Mouse (Mus musculus) ovary, postnatal 36 days (tissue): ENCODE measurements around the gene Sclt1.

Experiments used
- DNase-seq: peaks from one replicate; pipeline ENCODE4 v3.0.0; 2022; ENCODE audit warnings: low spot score, mixed read lengths

Sclt1 gene

DNA sequence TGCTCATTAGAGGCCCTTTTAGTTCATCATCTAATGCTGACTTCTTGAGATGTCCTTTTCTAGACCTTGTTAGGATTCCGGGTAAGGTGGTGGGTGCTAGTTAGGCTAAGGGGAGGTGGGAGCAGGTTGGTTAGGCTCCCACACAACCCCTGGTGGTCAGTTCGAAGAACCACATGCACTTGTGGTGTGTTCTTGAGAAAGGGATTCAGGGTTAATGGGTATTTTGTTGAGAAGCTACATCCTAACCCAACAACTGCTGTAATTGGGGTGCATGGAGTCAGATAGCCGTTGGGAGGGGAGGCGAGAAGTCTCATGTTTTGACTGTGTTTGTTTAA is 136.0 kb downstream of the Sclt1 start:
- DNase-seq: no peak

DNA sequence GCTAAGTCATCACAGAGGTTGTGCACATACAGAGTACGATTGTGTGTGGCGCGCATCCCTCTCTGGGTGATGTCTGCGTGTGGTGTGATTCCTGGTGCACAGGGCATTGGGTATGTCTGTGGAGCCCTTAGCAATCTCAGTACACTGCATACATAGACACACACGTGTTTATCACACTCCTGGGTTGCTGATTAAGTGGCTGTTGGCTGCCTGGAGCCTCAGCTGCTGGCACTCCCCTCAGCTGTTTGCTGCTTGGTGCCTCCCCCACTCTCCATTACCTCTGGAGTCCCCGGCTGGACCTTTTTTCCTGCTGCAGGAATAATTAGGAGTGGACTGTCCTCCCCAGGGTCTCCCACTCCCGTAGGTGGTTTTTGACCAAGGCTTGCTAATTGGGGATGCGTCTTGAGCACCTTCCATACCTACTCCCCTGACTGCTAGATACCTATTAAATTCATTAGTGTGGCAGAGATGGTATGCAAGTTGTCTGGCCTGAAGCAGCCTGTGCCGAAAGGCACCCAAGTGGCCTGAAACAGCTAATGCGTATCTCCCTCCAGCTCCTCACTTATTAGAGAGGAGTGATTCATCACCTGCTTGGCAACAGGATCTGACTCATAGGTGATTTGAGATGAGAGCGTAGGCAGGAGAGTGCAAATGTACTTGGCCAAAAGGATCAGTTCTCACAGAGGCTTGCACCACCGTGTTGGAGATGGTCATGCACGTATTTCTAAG is 136.5 kb downstream of the Sclt1 start:
- DNase-seq: no peak

DNA sequence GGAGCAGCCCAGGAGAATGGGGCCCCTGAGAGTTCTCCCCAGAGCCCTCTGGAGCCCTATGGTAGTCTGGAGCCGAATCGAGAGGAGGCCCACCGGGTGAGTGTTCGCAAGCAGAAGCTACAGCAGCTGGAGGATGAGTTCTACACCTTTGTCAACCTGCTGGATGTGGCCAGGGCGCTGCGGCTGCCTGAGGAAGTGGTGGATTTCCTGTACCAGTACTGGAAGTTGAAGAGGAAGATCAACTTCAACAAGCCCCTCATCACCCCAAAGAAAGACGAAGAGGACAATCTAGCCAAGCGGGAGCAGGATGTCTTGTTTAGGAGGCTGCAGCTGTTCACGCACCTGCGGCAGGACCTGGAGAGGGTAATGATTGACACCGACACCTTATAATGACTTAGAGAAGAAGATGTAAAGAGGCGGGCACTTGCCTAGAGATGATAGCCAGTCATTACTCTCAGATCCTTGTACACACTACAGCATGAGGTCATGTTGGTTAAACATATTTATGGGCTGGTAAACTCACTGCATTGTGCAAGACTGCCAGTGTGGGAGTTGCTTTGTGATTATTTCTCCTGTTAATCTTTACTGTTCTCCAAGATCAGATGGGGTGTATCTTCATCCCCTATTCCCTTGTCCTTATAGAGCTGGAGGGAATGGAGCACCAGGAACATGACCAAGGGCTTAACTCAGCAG is 137.5 kb downstream of the Sclt1 start:
- no peak for DNase-seq

DNA sequence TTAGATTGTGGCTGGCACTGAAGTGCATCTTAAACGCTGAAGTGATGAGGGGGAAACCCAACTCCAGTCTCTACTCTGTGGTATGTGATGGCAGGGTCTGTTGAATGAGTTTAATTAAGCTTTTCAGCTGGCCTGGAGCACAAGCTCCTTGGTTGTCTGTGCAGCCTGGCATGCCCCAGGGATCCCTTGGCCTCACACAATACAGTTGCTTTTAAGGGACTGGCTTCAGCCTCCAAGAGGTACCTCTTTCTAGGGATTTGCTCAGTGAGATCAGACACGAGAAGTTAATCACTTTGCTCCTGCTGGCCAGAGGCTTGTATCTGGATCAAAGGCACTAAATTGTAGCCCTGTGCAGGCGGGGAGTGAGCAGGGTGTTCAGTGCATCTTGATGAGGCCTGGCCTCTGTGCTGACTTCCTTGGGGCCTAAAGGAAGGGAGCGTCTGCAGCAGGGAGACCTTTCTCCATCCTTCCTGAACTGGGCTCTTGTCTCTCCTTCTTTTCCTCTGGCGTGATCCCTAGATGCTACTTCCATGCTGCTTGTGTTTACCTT is 138.8 kb downstream of the Sclt1 start:
- no peak for DNase-seq

DNA sequence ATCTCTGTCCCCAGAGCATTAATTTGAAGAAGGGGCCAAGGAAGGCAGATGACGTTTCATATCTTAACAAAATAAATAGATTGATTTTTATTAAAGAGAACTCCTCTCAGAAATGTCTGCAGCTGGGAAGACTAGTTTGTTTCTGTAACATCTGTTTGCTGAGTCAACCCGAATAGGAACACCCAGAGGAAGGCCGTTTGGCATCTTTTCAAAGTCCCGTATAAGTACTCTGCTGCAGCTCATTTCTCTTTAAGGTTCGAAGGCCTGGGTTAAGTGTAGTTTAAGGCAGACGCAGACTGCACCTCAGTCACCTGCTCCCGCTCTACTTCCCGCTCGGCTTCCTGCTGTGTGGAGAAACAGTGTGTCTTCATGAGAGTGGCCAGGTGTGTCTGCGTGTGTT is 139.4 kb downstream of the Sclt1 start:
- DNase-seq: no peak

DNA sequence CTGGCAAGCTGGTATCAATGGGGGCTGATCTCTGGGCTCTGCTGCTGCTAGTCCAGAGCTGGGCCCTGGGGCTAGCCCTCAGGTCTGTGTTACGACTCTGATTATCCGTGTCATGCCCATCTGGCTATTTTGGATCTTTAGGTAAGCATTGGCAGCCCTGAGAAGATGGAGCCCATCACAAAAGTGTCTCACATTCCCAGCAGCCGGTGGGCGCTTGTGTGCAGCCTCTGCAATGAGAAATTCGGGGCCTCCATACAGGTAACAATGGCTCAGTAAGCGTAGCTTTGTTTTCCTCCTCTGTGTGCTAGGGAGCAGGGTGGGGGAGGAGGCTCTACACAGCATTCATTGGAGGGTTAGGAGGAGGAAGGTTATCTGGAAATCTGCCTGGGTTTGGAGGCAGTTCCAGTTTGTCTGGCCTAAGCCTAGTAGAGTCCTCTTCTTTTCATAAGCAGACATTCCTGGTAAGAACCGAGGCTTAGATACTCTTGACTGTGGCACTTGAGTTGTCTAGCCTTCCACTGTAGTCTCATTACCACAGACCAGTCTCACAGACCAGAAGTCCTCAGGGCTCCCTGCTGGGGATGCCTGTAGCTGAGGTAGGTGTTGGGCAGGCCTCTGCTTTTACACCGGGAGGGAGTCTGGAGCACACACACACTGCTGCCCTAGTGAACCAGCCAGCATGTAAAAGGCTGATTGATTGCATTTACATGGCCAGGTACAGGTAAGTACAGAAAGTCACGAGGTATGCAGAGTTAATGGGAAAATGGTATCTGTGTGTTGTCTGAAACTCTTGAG is 140.9 kb downstream of the Sclt1 start:
- no peak for DNase-seq

DNA sequence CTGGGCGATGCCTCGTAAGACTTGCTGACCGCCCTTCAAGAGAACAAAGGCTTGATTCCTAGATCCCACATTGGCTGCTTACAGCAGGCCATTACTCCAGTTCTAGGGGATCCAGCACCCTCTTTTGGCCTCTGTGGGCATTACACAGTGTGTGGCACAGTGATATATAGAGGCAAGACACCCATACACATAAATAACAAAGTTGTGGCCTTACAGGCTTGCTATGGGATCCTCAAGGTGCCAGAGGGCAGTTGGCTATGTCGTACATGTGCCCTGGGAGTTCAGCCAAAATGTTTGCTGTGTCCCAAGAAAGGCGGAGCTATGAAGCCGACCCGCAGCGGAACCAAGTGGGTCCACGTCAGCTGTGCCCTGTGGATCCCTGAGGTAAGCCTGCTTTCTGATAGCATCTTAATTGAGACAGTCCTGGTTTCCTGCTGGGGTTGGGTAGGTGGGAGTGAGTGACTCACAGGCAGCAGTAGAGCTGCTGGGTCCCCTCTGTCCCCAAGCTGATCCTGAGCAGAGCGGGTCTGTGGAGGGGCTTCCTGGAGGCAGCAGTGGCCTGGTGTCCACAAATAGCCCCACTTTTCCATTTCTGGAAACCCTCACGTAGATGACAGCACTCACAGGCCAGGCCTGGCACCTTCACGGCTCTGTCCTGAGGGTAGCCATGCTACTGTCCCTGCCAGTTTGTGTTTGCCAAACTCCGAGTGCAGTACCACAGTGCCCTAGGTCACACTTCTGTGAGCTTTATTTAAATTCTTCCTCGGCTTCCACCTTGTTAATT is 142.3 kb downstream of the Sclt1 start:
- DNase-seq: peak; percentile 47

DNA sequence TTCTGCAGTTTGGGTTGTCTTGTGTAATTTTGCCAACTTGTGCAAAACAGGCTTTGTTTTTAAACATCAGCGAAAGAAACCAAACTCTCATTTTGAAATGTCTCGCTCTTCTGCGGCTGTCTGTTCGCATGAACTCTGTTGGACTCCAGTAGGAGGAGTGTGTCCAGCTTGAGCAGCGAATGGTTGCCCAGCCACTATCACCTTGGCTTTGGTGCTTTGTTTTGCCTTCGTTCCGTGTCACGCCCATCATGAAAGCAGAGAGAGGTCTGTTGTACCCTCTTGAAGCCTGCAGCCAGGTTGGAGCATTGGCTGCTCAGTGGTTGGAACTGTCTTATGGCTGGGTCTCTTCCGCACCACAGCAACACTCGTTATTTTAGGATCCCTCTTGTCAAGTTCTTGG is 143.1 kb downstream of the Sclt1 start:
- no peak for DNase-seq

DNA sequence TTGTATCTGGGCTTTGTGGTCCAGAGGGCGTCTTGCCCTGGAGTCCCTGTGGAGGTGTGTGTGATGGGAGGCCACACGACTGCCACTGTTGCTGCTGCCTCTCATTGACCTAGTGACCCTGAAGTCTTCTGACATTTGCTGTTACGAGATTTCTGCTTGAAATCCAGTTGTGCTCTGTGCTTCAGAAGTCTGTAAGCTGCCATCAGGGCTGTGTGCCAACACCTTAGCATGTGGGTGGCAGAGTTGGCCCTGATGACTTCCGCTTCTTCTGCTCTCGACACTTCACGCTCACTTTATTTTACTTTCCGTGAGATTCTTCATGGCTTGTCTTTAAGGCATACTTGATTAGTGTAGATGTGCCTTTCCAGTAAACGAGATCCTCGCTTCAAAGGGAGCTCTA is 143.9 kb downstream of the Sclt1 start:
- DNase-seq: no peak

DNA sequence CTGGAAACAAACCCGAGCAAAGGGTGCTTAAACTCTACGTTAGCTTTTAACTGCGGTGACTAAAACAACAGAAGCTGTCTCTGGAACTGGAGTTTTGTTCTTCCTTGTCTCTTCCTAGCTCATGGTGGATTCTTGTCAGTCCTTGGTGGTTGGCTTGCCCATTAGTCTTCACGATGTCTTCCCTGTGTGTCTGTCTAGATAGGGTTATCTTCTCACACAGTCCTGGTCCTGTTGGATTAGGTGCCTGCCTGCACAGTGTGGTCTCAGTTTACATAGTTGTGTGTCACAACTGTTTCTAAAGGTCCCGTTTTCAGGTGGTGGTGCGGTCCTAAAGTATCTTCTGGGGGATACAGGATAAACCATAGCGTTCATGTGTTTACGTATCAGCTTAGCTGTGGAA is 145.3 kb downstream of the Sclt1 start:
- DNase-seq: no peak

DNA sequence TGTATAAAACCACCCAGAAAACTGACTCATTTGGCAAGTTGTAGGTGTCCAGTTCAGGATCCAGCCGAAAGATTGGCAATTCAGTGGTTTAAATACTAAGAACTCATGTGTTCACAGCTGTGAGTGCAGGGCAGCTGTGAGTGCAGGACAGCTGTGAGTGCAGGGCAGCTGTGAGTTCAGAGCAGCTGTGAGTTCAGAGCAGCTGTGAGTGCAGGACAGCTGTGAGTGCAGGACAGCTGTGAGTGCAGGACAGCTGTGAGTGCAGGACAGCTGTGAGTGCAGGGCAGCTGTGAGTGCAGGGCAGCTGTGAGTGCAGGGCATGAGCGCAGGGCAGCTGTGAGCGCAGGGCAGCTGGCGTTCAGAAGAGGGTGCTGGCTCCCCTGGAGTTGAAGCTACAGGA is 147.3 kb downstream of the Sclt1 start:
- DNase-seq: no peak

DNA sequence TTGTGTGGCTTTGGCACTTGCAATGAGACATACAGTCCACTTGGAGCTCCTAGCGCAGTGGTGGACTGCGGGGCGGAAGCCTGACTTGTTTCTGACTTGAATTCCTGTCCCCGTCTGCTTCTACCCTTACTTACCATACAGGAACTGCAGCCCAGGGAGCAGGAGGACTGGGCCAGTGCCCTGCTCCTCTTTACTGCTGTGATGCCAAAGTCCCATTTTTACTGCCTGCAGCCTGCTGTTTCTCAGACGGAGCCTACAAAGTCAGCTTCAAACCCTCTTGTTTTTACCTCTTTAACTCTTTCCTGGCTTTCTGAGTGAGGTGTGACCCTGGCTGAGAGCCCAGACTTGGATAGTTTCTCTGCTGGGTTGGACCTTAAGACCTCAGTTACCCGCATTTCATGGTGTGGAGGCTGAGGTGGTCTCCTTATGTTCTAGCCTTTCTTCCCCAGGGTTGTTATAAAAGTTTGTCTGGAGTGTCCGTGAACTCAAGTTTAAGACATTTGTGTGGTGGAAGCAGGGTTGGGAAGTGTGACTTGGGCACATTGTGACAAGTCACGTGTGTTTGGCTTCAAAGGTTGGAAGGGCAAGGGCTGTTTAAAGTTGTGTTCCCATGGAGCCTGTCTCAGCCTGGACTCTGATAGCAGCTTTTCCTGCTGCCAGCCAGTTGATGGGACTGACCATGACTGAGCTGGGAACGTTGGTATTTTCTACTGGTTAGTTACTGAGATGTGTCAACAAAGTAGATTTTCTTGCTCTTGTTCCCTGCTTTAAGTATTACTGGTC is 148.0 kb downstream of the Sclt1 start:
- DNase-seq: no peak

DNA sequence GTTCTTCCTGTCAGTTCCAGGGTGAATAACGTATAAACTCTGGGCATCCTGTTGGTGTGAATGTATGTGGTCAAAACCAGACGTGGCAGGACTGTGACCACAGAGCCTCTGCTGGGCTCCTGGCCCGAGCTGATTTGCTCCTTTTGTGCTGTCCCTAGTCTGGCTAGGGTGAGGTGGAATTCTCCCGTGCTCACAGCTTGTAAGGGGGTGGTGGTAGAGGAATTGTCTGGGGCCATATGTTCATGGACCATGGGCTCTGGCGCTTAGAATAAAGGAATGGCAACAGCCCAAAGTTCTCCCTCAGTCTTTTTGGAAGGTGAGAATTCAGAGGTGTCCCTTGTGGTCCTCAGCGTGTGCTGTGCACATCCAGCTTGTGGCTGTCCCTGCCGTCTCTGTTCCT is 149.5 kb downstream of the Sclt1 start:
- no peak for DNase-seq

DNA sequence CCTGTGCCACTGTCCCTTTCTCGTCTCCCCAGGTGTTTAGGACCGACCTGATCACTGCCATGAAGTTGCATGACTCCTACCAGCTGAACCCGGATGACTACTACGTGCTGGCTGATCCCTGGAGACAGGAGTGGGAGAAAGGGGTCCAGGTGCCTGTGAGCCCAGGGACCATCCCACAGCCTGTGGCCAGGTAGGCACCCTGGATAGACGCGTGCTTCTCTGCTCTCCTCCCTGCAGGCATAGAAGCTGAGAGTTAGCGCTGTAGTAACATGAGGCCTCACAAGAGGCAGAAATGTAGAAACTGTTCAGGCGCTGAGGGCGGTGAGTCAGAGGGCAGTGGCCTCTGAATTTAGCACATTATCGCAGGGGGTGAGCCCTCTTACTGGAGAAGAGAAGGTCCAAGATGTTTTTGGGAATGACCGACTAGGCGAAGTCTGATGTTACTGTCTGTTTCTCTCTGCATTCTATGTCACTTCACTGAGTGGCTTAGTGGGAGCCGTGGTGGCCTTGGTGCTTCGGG is 150.6 kb downstream of the Sclt1 start:
- DNase-seq: no peak

DNA sequence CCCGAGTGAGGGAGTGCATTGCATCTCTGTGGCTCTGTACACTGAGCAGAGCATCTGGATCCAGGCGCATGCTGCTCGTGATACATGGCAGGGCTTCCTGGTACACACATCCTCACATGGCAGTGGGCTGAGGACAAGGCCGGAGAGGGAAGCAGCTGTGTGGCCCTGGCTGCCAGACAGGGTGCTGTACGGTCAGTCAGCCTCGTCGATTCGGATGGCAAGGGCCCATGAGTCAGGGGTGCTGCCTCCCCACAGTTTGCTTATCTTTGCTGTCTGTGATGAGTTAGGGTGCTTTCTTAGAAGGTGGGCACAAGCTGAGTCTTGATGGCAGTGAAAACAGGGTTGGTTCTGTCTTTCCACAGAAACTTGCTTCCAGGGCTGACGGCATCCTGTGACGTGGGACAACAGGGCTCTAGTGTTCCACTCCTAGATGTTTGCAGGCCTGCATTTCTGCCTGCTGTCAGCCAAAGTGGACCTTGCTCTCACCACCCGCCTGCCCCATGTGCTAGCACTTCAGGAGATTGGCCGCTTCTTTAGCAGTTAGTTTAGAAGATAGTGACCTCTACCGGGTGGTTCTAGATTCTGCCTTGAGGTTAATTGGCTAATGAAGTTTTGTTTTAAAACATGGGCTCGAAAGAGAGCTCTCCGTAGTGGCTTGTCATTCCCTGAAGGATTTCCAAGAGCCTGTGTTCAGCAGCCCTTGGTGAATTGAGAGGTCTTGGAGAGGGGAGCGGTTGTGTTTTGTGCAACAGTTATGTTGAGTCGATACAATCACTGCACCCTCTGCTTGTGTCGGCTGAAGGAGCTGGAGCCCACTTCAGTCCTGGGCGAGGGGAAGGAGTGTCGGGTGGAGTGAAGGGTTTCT is 151.4 kb downstream of the Sclt1 start:
- DNase-seq: no peak

DNA sequence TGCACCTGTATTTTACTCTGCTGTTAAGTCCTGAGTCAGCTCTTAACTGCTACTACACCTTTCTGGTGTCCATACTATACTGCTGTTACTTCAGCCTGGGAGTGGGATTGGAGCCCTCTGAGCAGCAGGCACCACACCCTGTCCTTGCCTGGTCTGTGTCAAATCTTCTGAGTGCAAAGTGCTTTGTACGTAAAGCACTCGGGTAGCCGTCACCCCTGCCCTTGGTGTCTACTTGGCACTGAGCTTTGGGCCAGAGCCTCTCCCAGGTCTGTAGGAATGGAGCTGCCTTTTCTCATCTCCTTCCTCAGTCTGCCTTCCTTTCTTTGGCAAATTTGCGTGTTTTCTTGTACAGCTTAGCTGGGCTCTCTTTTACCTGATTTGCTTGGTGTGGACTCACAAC is 152.3 kb downstream of the Sclt1 start:
- DNase-seq: no peak

DNA sequence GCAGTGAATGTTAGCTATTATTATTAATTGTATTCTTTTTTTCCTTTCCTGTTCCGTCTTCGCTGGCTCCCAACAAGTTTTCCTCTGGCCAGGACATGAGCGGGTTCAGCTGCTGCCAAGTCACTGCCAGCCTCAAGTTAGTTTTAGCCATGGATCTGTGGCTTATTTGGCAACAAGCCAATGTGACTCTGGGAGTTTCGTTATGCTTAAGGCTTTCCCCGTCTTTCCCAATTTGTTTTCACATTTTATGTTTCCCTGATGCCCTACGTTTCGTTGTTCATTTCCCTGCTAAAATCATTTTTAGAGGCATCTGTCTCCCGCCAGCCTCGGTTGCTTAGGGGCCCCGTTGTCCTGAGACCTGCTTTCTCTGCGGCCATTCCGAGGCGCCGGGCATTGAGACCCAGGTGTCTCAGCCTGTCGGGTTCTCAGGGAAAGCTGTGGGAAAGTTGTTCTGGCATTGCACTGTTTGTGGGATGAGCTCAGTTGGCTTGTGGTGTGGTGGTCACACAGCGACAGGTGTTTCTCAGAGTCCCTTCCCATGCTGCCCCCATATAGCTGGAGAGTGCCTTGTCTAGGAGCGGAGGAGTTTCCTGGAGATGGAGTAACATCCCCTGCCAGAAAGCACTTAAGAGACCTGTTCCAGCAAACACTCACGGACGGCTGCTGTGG is 152.9 kb downstream of the Sclt1 start:
- DNase-seq: no peak

DNA sequence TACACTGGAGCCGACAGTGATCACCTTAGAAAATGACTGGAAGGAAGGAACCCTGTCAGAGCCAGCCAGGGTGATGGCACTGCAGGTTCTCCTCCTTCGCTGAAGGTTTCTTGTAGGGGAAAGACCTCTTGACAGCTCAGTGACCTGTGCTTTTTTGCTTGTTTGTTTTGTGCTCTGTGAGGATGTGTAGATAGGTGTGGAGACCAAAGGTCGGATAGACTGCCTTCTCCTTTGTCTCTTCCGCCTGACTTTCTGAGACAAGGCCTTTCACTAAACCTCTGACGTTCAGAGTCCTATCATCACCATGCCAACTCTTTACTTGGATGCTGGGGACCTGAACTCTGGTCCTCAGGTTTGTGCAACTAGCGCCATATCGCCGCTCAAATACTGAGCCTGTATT is 153.8 kb downstream of the Sclt1 start:
- no peak for DNase-seq

DNA sequence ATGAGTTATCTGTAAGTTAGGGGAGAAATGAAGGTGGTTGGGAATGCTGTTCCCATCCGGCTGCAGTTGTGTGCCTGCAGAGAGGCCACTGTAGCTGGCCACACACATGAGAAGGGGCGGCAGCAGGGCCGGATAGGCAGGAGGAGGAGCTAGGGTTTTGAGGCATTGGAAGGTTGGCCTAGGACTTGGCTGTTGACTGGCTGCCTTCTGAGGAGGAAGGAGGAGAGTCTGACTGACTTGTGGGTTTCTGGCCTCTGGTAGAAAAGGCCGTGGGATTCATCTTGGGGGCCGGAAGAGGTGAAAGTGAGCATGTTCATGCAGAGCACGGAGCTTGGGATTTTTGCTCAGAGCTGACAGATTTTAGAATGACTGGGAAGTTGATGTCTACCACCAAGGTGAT is 154.7 kb downstream of the Sclt1 start:
- no peak for DNase-seq

DNA sequence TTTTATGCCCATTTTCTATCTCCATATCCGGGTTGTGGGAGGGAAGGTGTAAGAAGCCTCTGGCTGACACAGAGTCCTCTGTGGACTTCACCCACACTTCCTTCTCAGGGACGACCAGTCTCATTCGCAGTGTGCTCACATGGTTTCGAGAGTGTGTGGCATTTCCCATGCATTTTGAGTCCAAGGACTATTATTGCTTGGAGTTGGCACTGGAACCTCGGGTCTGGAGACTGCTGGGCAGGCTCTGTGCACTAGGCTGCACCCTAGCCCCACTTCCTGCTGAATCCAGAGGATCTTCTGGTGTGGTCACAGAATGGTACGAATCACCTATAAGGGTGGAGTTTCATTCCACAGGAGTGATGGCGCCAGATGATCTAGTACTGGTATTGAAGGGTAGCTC is 155.4 kb downstream of the Sclt1 start:
- DNase-seq: no peak
